Mouse (Mus musculus): ENCODE results near the gene Ptprm.

- TF ChIP-seq GATA1 (IDR thresholded peaks at IDR 0.05; ENCODE audit: low read length) (no peak), TAL1 (IDR thresholded peaks at IDR 0.05; ENCODE audit: low read length) (no peak)
Observed at GRCm38 (mm10) chr17:66943539-66943938, 410.7 kb downstream of the Ptprm start.
